Mouse (Mus musculus): ENCODE measurements around the gene Abhd6. TPM values are rescaled to one million over a fixed set of nuclear protein-coding genes. Genes with fewer than 3 reads are reported as not detected.

The Abhd6 gene
- polyA plus RNA-seq, 1 experiment from 2014 or later = 20.0 TPM

- ATAC-seq (ENCODE audit: low read depth) (no peak), DNase-seq (ENCODE audit: low spot score) (no peak)
- no peak overlapping the region for H3K9ac ChIP-seq (ENCODE audit: low read depth, low read length)
- H3K36me3 ChIP-seq (ENCODE audit: control insufficient read depth, insufficient read depth, low read length) = no peaks in the 10 kb centered on the region
- H3K27me3 ChIP-seq (replicated peaks; ENCODE audit: control insufficient read depth, insufficient read depth, low read length) = no peaks in the 10 kb centered on the region
- H3K27ac ChIP-seq (replicated peaks; ENCODE audit: low read depth, low read length) = no peak overlapping the region
- 77% methylated on average over 6 of the region's 6 CpGs for WGBS
- peaks cover 10% of the 10 kb centered on the region; the same call in 1 of the 2 replicates for H3K4me1 ChIP-seq (ENCODE audit: control insufficient read depth, insufficient read depth, low read length)
- no peak overlapping the region for H3K4me3 ChIP-seq (ENCODE audit: low read depth, low read length)
- no peak overlapping the region for H3K4me2 ChIP-seq (ENCODE audit: low read depth, low read length)
- H3K9me3 ChIP-seq (ENCODE audit: control insufficient read depth, low read length) = no peaks in the 10 kb centered on the region
These were observed 9.2 kb downstream of the Abhd6 start for GRCm38 (mm10) chr14:8011938-8012337.

- H3K27ac ChIP-seq (replicated peaks; ENCODE audit: low read depth, low read length) = no peak overlapping the region
- H3K4me2 ChIP-seq (ENCODE audit: low read depth, low read length) = no peak overlapping the region
- DNase-seq (ENCODE audit: low spot score) (no peak), ATAC-seq (ENCODE audit: low read depth) (no peak)
- no peaks in the 10 kb centered on the region for H3K9me3 ChIP-seq (ENCODE audit: control insufficient read depth, low read length)
- H3K9ac ChIP-seq (ENCODE audit: low read depth, low read length) = no peak overlapping the region
- peaks cover 10% of the 10 kb centered on the region; the same call in 1 of the 2 replicates for H3K4me1 ChIP-seq (ENCODE audit: control insufficient read depth, insufficient read depth, low read length)
- no peaks in the 10 kb centered on the region for H3K27me3 ChIP-seq (replicated peaks; ENCODE audit: control insufficient read depth, insufficient read depth, low read length)
- H3K4me3 ChIP-seq (ENCODE audit: low read depth, low read length) = no peak overlapping the region
- H3K36me3 ChIP-seq (ENCODE audit: control insufficient read depth, insufficient read depth, low read length) = no peaks in the 10 kb centered on the region
- 93% methylated on average over 6 of the region's 6 CpGs for WGBS
These were observed 13.1 kb downstream of the Abhd6 start for GRCm38 (mm10) chr14:8015756-8016155.

- Histone ChIP-seq H3K4me3 (ENCODE audit: low read depth, low read length) (no peak overlapping the region), H3K9me3 (ENCODE audit: control insufficient read depth, low read length) (no peaks in the 10 kb centered on the region), H3K9ac (ENCODE audit: low read depth, low read length) (no peak overlapping the region), H3K4me2 (ENCODE audit: low read depth, low read length) (no peak overlapping the region), H3K27me3 (replicated peaks; ENCODE audit: control insufficient read depth, insufficient read depth, low read length) (no peaks in the 10 kb centered on the region), H3K4me1 (ENCODE audit: control insufficient read depth, insufficient read depth, low read length) (peaks cover 10% of the 10 kb centered on the region; the same call in 1 of the 2 replicates), H3K27ac (replicated peaks; ENCODE audit: low read depth, low read length) (no peak overlapping the region), H3K36me3 (ENCODE audit: control insufficient read depth, insufficient read depth, low read length) (no peaks in the 10 kb centered on the region)
- ATAC-seq (ENCODE audit: low read depth) (no peak), DNase-seq (ENCODE audit: low spot score) (no peak)
- WGBS = 83% methylated on average over 6 of the region's 6 CpGs
These were observed 13.6 kb downstream of the Abhd6 start for GRCm38 (mm10) chr14:8016276-8016675.

GRCm38 (mm10) chr14:8016951-8017350 is 14.2 kb downstream of the Abhd6 start:
- Histone ChIP-seq H3K27ac (replicated peaks; ENCODE audit: low read depth, low read length) (no peak overlapping the region), H3K36me3 (ENCODE audit: control insufficient read depth, insufficient read depth, low read length) (no peaks in the 10 kb centered on the region), H3K9ac (ENCODE audit: low read depth, low read length) (no peak overlapping the region), H3K4me2 (ENCODE audit: low read depth, low read length) (no peak overlapping the region), H3K4me3 (ENCODE audit: low read depth, low read length) (no peak overlapping the region), H3K4me1 (ENCODE audit: control insufficient read depth, insufficient read depth, low read length) (peaks cover 10% of the 10 kb centered on the region; the same call in 1 of the 2 replicates), H3K27me3 (replicated peaks; ENCODE audit: control insufficient read depth, insufficient read depth, low read length) (no peaks in the 10 kb centered on the region), H3K9me3 (ENCODE audit: control insufficient read depth, low read length) (no peaks in the 10 kb centered on the region)
- ATAC-seq (ENCODE audit: low read depth) = no peak
- WGBS = 67% methylated on average over 1 of the region's 1 CpGs
- DNase-seq (ENCODE audit: low spot score) = no peak

GRCm38 (mm10) chr14:8020011-8020410 is 17.3 kb downstream of the Abhd6 start:
- no peak overlapping the region for H3K9ac ChIP-seq (ENCODE audit: low read depth, low read length)
- H3K9me3 ChIP-seq (ENCODE audit: control insufficient read depth, low read length) = no peaks in the 10 kb centered on the region
- no peak overlapping the region for H3K4me2 ChIP-seq (ENCODE audit: low read depth, low read length)
- DNase-seq (ENCODE audit: low spot score) (no peak), ATAC-seq (ENCODE audit: low read depth) (no peak)
- 92% methylated on average over 1 of the region's 1 CpGs for WGBS
- no peaks in the 10 kb centered on the region for H3K36me3 ChIP-seq (ENCODE audit: control insufficient read depth, insufficient read depth, low read length)
- H3K27me3 ChIP-seq (replicated peaks; ENCODE audit: control insufficient read depth, insufficient read depth, low read length) = no peaks in the 10 kb centered on the region
- no peak overlapping the region for H3K4me3 ChIP-seq (ENCODE audit: low read depth, low read length)
- H3K27ac ChIP-seq (replicated peaks; ENCODE audit: low read depth, low read length) = no peak overlapping the region
- no peaks in the 10 kb centered on the region for H3K4me1 ChIP-seq (ENCODE audit: control insufficient read depth, insufficient read depth, low read length)

GRCm38 (mm10) chr14:8020546-8020945 is 17.8 kb downstream of the Abhd6 start:
- H3K4me2 ChIP-seq (ENCODE audit: low read depth, low read length) = no peak overlapping the region
- H3K4me3 ChIP-seq (ENCODE audit: low read depth, low read length) = no peak overlapping the region
- 88% methylated on average over 7 of the region's 7 CpGs for WGBS
- no peak for ATAC-seq (ENCODE audit: low read depth)
- H3K9me3 ChIP-seq (ENCODE audit: control insufficient read depth, low read length) = no peaks in the 10 kb centered on the region
- H3K4me1 ChIP-seq (ENCODE audit: control insufficient read depth, insufficient read depth, low read length) = no peaks in the 10 kb centered on the region
- H3K9ac ChIP-seq (ENCODE audit: low read depth, low read length) = no peak overlapping the region
- no peak overlapping the region for H3K27ac ChIP-seq (replicated peaks; ENCODE audit: low read depth, low read length)
- no peaks in the 10 kb centered on the region for H3K27me3 ChIP-seq (replicated peaks; ENCODE audit: control insufficient read depth, insufficient read depth, low read length)
- no peak for DNase-seq (ENCODE audit: low spot score)
- H3K36me3 ChIP-seq (ENCODE audit: control insufficient read depth, insufficient read depth, low read length) = no peaks in the 10 kb centered on the region

- H3K4me1 ChIP-seq (ENCODE audit: control insufficient read depth, insufficient read depth, low read length) = no peaks in the 10 kb centered on the region
- 36% methylated on average over 6 of the region's 6 CpGs for WGBS
- no peak overlapping the region for H3K27ac ChIP-seq (replicated peaks; ENCODE audit: low read depth, low read length)
- H3K4me3 ChIP-seq (ENCODE audit: low read depth, low read length) = no peak overlapping the region
- H3K9me3 ChIP-seq (ENCODE audit: control insufficient read depth, low read length) = no peaks in the 10 kb centered on the region
- H3K36me3 ChIP-seq (ENCODE audit: control insufficient read depth, insufficient read depth, low read length) = no peaks in the 10 kb centered on the region
- H3K27me3 ChIP-seq (replicated peaks; ENCODE audit: control insufficient read depth, insufficient read depth, low read length) = no peaks in the 10 kb centered on the region
- DNase-seq (ENCODE audit: low spot score) = no peak
- H3K4me2 ChIP-seq (ENCODE audit: low read depth, low read length) = no peak overlapping the region
- no peak for ATAC-seq (ENCODE audit: low read depth)
- no peak overlapping the region for H3K9ac ChIP-seq (ENCODE audit: low read depth, low read length)
These were observed 21.8 kb downstream of the Abhd6 start for GRCm38 (mm10) chr14:8024469-8024868.

- H3K4me2 ChIP-seq (ENCODE audit: low read depth, low read length) = no peak overlapping the region
- ATAC-seq (ENCODE audit: low read depth) (no peak), DNase-seq (ENCODE audit: low spot score) (no peak)
- no peak overlapping the region for H3K4me3 ChIP-seq (ENCODE audit: low read depth, low read length)
- no peak overlapping the region for H3K9ac ChIP-seq (ENCODE audit: low read depth, low read length)
- H3K27ac ChIP-seq (replicated peaks; ENCODE audit: low read depth, low read length) = no peak overlapping the region
- H3K36me3 ChIP-seq (ENCODE audit: control insufficient read depth, insufficient read depth, low read length) = no peaks in the 10 kb centered on the region
- 84% methylated on average over 10 of the region's 10 CpGs for WGBS
- no peaks in the 10 kb centered on the region for H3K4me1 ChIP-seq (ENCODE audit: control insufficient read depth, insufficient read depth, low read length)
- H3K27me3 ChIP-seq (replicated peaks; ENCODE audit: control insufficient read depth, insufficient read depth, low read length) = no peaks in the 10 kb centered on the region
- no peaks in the 10 kb centered on the region for H3K9me3 ChIP-seq (ENCODE audit: control insufficient read depth, low read length)
These were observed 22.2 kb downstream of the Abhd6 start for GRCm38 (mm10) chr14:8024936-8025335.

GRCm38 (mm10) chr14:8026769-8027531 is 24.2 kb downstream of the Abhd6 start:
- 71% methylated on average over 10 of the region's 10 CpGs for WGBS
- H3K4me1 ChIP-seq (ENCODE audit: control insufficient read depth, insufficient read depth, low read length) = no peaks in the 10 kb centered on the region
- H3K9ac ChIP-seq (ENCODE audit: low read depth, low read length) = no peak overlapping the region
- H3K27ac ChIP-seq (replicated peaks; ENCODE audit: low read depth, low read length) = no peak overlapping the region
- DNase-seq (ENCODE audit: low spot score) (no peak), ATAC-seq (ENCODE audit: low read depth) (no peak)
- H3K36me3 ChIP-seq (ENCODE audit: control insufficient read depth, insufficient read depth, low read length) = no peaks in the 10 kb centered on the region
- no peaks in the 10 kb centered on the region for H3K9me3 ChIP-seq (ENCODE audit: control insufficient read depth, low read length)
- H3K4me3 ChIP-seq (ENCODE audit: low read depth, low read length) = no peak overlapping the region
- H3K27me3 ChIP-seq (replicated peaks; ENCODE audit: control insufficient read depth, insufficient read depth, low read length) = no peaks in the 10 kb centered on the region
- H3K4me2 ChIP-seq (ENCODE audit: low read depth, low read length) = no peak overlapping the region

All from embryonic facial prominence, embryonic 14.5 days (tissue).